Mouse (Mus musculus): ENCODE measurements around the gene Eral1.

Gene Eral1

DNA sequence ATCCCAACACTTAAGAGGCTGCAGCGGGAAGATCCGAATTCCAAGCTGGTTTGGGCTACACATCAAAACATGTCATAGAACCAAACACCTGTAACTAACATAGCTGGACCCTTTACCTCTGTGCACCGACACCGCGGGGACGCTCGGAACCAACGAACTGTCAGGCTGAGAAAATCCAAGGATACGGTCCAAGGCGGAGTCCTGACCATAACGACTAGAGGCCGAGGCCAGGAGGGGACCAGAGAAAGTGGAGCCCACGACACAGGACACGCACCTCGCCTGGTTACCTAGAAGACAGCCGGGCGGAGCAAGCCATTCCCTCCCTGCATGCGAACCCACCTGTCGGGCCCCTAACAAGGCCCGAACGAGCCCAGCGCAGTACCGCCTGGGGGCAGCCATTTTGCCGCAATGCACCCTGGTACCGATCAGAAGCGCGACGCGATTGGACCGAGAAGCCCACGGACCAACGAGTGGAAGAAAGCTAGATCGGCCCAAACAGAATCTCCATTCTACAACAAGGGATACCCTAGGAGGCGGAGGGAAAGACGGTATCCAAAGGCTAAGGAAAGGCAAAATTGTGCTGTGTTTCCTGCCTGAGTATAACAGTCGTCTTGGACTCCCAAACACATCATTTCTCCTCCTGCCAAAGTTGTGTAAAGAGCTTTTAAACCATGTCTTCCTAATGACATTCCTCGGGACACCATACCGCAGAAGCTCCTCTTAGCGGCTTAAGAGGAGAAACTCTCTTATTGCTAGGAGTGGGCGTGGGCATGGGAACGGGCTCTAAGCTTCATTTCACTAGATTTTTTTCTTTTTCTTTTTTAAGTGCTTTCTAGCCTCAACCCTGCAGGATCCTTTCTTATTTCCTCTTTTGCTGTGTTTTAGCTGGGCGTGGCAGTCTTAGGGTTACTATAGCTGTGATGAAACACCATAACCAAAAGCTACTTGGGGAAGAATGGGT lies at the start of gene Eral1:
Gene Eral1, minus strand, starts transcription at position 423 of the 961 bp plus-strand sequence.
- peak; percentile 94 for DNase-seq (ENCODE audit: low spot score)

DNA sequence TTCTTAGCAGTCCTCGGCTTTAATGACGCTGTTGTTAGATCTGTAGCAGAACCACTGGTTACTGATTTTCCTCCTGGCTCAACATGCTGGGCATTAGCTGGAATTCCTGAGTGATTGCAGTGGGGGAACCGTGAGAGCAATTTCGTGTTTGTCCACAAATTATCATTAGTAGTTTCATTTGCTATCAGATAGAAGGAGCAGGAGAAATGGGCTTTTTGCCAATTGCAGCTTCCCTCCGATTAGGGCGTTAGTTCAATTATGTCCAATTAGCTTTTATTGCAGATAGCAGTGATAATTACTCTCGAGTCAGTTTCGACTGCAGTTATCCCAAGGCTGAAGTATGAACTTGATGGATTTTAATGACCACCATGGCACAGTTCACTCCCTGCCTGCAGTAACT lies 49.3 kb upstream of the Eral1 start:
- DNase-seq (ENCODE audit: low spot score), result no peak

DNA sequence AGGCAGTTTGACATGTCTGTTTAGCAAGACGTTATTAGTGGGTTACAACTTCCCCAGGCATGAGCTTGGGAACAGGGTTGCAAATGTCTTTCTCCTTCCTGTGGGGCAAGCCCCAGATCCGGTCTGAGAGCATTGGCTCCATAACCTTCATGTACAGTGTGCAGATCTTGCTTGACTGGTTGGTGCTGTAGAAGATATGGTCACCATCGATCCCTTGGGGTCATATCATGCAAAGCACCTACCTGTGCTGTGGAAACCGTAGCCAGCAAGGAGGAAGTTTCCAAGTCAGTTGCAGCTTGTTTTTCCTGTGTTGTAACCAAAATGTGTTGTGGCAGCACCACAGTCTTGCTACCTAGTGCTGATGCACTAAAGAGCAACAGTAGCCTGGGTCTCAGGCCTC lies 46.6 kb upstream of the Eral1 start:
- DNase-seq (ENCODE audit: low spot score), result no peak

DNA sequence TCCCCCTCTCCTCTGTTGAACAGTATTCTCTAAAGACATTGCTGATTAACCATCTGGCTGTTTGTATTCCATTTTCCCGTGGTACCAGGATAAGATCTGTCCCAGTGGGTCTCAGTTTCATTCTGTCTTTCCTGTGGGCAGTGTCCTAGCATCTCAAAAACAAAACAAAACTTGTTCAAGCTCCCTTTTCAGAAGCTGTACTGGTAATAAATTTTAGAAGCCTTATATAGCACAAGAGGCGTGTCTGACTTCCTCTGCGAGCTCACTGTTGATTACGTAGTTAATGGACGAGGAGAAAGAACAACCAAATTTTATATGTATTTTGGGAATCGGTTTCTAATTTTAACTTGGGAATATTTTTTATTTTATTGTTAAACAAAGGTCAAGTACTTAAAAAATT lies 45.5 kb upstream of the Eral1 start:
- DNase-seq (ENCODE audit: low spot score), result no peak

DNA sequence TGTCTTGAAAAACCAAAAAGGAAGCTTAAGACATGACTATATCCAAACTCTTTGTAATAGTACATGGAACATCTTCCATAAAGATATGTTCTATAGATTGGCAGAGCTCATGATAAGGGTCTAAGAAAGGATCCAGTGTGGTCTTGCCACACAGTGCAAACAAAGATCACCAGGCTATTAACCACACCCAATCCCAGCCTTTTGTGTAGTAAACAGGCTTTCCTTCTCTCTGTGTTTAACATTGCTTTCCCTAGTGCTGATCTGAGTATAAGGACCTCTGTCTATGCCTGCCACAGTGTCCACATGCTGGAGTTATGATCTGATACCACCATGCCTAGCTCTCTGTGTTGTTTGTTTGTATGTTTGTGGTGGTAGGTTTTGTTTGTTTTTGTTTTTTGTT lies 43.6 kb upstream of the Eral1 start:
- no peak for DNase-seq (ENCODE audit: low spot score)

DNA sequence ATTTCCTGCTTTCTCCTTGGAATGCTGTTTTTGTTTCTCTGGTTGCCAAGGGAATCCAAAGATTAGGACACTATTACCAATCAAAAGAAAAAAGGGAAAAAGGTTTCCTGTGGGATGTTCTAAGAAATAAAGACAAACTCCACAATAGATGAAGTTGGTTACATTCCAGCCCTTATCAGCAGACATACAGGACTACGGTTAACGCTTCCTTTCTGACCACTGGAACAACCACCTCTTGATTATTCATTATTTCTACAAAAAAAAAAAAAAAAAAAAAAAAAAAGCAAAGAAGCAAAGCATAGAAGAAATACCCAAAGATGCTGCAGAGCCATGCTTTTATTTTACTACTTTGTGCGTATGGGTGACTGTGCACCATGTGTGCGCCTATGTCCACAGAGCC lies 42.6 kb upstream of the Eral1 start:
- no peak for DNase-seq (ENCODE audit: low spot score)

DNA sequence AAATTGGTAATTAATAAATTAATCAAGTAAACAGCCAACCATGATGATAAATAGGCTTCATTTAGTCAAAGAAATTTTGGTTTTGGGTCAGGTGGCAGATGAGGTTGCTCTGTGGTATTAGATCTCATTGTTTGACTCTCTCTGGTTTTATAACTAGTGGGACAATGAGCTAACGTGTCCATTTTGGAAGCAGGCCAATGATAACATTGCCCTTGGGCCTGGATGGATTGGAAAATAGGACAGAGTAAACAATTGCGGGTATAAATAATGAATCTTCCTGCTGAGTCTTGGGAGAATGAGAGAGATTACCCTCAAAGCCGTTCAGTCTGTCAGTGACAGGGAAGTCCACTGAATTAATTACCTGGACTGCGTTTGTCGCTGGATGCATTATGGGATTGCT lies 41.0 kb upstream of the Eral1 start:
- no peak for DNase-seq (ENCODE audit: low spot score)

DNA sequence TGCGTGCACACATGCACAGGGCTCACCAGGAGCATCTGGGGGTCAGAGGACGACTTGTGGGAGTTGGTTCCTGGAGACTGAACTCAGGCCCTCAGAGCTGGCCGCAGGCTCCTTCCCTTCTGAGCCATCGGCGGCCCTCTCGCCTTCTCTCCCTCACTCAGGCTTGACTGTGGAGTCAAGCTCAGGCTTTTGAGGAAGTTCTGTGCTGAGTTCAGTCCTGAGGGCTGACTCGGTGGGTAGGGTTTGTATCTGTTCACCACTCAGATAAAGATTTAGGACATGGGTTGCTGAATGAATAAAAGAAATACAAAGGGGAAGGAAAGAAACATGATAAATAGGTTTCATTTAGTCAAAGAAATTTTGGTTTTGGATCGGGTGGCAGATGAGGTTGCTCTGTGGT lies 39.7 kb upstream of the Eral1 start:
- DNase-seq (ENCODE audit: low spot score), result no peak

DNA sequence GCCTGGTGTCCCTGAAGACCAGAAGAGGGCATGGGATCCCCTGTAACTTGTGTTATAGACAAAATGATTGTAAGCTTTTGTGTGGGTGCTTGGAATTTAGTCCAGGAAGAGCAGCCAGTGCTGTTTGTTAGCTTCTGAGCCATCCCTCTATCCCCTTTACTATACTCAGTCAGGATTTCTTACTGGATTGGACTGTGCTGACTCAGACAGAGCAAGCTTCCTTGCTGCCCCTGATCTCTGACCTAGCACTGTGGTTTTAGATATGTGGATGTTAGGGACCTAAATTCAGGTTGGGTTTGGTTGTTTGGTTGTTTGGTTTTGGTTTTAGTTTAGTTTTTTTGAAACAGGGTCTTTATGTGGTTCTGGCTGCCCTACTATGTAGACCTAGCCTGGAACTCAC lies 38.3 kb upstream of the Eral1 start:
- no peak for DNase-seq (ENCODE audit: low spot score)

DNA sequence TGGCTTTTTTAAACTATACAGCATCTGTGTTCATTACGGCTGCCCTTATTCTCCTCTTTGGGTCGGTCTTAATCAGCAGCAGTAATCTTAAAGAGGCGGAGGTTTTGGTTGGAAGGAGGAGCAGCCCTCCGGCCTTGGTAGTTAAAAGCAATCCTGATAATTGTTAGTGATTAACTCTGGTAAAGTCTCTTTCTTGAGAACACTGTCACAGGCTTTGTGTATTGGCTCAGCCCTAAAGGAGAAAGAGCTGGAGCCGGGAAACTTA lies 35.9 kb upstream of the Eral1 start:
- DNase-seq (ENCODE audit: low spot score), result peak; percentile 23

DNA sequence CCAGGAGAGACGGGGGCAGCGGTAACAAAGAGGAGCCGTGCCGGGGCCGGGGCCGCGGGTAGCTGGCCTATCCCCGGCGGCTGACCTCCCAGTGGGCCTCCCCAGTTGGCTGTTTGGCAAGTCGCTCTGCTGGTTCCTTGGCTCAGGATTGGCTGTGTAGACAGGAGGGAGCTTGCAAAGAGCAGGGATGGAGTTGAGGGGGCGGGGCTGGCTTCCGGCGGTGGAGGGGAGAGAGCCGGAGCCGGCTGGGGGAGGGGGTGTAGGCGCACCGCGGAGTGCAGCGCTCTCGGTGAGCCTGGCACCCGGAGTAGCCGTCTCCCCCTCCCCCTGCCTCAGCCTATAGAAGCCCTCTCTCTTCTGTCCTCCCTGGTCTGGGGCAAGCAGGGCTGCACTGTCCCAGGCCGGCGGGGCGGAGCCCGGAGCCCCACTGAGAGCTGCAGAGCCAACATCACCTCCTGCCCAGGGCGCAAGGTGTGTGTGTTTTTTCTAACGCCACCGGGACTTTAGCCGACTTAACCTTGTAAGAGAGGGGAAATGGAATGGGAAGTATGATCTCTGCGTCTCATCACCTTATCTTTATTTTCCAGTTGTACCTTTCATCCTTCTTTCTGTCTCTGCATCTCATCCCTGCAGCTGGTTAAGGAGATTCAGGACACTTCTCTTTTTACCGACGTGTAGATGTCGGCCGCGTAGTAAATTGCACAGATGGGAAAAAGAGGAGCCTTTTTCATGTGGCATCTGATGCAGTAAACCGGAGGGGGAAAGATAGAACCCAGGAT lies 35.4 kb upstream of the Eral1 start:
- peak; percentile 98 for DNase-seq (ENCODE audit: low spot score)

DNA sequence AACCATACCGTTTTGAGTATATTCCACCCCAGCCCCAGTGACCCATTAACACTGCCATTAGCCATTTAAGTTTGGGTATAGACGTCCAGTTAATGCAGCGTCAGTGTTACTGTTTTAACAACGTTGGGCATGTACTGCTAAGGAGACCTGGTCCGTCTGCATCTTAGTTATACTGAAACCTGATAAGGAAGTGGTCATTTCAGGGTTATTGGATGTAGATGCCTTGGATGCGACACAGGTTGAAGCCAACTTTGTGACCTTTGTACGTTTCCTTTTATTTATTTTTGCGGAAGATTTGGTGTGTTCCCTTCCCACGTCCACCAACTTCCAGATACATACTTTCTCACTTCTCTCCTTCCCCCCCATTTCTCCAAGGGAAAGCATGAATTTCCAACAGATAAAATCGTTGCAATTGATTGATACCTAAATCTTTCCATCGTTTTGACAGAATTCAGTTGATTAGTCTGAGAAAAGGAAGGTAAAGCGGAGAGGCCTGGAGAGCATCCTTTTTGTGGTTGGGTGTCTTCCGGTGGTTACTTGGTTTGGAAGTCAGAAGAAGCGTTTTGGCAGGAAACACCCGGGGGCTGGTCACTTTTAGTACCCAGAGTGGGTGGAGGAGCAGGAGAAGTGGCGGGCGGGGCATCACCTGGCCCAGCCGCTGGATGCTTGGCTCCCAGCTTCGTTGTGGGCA lies 34.6 kb upstream of the Eral1 start:
- DNase-seq (ENCODE audit: low spot score), result no peak

DNA sequence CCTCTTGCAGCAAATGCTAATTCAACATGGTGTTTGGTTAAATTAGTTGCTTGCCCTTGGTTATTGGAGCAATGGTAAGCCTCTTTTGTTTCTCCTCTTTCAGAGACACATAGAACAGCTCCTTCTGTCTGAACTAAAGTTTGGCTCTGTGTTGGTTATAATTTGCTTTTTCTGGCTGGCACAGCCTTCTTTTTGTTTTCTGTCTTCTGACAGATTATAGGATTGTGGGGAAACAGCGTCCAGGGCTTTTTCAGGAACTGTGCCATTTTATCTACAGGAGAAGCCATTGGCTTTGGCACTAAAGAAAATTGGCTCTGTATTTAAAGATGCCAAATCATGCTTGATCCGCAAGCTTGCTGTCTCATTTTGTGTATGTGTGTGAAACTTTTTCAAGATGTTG lies 33.4 kb upstream of the Eral1 start:
- no peak for DNase-seq (ENCODE audit: low spot score)

DNA sequence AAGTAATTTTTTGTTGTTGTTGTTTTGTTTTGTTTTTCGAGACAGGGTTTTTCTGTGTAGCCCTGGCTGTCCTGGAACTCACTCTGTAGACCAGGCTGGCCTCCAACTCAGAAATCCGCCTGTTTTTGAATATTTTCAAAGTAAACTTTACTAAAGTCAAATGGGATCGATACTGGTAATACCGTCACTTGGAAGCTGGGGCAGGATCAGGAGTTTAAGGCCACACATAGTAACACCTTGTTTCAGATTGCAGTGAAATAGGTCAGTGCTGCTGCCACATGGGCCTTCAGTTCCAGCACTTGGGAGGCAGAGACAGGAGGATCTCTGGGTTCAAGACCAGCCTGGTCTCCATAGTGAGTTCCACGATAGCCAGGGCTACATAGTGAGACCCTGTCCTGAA lies 24.3 kb upstream of the Eral1 start:
- no peak for DNase-seq (ENCODE audit: low spot score)

DNA sequence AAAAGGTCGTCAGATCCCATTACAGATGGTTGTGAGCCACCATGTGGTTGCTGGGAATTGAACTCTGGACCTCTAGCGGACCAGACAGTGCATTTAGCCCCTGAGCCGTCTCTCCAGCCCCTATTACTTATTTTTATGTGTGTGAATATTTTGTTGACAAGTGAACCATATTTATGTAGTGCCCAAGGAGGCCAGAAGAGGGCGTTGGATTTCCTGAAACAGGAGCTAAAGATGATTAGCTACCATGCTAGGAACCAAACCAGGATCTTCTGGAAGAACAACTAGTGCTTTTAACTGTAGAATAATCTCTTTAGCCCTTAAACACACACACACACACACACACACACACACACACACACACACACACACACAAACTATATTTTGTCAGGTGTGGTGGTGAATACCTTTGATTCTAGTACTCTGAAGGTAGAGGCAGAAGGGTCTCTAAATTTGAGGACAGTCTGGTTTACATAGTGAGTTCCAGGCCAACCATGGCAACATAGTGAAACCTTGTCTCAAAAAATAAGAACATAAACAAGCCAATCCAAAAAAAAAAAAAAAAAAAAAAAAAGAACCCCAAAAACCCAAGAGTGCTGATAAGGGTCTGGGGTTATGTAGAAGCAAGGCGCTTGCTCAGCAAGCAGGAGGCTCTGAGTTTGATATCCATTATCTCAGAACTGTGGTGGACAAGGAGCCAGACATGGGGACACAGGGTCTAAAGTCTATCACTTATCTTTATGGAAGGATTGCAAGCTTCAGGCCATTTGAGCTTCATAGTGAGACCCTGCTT lies 23.0 kb upstream of the Eral1 start:
- peak; percentile 28 for DNase-seq (ENCODE audit: low spot score)

DNA sequence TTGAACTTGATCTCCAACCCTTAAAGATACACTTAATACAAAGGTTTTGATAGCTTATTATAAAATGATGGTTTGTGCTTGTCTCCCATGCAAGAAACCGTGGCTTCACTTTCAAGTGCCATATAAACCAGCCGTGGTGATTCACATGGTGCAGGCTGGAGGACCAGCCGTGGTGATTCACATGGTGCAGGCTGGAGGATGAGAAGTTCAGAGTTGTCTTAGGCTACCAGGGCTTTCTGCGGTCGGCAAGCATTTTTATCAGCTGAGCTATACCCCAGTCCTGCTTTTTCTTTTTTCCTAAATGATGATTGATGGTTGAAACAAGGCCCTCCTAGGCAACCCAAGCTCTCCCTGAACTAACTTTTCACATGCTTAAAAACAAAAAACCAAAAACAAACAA lies 22.0 kb upstream of the Eral1 start:
- DNase-seq (ENCODE audit: low spot score), result no peak

DNA sequence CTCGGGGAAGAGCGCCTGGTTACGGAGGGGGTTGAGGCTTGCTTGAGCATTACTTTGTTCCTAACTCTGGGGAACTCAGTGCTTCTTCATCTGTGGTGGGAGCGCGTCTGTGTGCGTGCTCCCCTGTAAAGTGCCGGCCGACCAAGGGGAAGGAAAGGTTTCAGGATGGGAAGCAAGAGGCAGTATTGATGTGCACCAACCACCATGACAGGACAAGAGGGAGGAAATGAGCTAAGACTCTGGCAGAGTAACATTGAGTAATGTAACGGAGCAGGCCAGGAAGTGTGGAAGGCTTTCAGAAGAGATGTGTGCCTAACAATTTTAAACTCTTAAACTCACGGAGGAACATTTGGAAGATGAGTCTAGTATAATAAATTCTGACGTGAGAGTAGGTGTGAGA lies 20.6 kb upstream of the Eral1 start:
- DNase-seq (ENCODE audit: low spot score), result no peak

DNA sequence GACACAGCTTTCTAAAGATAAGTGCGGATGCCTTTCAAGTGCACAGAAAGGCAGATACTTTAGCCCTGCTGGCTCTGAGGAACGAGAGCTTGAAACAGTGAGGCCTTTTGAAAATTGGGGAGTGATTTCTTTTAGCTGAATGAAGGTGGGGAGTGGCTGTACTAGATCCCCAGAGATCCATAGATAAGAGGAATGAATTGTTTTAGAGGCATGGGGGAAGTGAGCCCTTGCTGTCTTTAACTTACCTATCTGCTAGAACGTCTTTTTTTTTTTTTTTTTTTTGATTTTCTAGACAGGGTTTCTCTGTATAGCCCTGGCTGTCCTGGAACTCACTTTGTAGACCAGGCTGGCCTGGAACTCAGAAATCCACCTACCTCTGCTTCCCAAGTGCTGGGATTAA lies 16.9 kb upstream of the Eral1 start:
- DNase-seq (ENCODE audit: low spot score), result no peak

DNA sequence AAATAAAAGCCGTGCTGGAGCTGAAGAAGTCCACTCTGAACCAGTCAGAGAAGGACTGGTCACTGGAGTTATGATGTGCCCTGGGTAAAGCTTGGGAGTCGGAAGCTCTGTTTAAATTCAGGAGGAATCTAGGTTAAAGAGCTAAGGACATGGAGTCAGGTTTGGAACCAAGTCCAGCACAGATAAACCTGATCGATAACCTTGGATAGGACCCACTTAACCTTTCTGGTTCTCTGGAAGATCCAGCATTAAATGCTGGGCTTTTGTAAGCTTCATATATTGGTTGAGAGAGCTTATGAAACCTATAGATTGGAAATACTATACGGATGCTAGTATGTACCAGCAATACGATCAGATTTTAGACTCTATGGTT lies 14.9 kb upstream of the Eral1 start:
- no peak for DNase-seq (ENCODE audit: low spot score)

DNA sequence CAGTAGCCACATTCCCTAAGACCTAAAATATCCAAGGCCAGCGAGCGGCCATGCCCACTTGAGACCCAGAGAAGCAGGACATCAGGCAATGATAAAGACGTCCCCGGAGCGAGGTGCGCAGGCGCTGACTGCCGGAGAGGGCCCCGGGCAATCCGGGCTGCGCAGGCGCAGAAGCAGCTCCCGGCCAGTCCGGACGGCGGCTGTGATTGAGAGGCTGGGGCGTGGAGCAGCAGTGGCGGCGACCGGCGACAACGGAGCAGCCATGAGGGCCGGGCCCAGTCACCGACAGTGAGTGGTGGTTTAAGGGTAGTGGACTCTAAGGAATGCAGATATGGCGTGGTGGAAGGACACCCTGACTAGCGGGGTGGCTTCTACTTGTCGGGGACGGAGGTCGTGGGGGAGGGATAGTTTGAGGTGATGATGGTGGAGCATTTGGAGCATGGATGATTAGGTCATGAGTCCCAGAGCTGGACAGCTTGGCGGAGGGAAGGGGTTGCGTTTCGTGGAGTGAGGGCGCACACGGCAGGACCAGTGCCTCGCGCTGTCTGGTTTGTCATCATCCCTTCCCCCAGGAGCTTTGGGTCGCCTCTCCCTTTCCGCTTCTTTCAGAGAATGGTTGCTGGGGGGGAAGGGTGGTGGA lies 14.4 kb upstream of the Eral1 start, which contains the start of gene Fam222b:
Gene Fam222b, plus strand, starts transcription at position 157 of the 640 bp plus-strand sequence.
- DNase-seq (ENCODE audit: low spot score), result peak; percentile 94

DNA sequence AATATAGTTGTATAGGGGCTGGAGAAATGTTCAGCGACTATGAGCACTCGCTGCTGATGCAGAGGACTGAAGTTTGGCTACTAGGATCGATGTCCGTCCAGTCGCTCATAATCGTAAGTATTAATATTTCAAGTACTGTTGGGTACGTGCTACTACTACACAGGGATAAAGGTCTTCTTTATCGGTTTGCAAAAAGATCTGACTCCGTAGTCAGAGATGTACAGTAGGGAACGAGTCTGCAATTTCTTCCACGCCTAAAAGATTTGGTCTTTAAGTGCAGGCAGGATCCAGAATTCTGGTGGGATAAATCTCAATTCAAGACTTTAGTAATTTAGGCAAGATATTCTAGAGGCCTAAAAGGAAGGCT lies 13.9 kb upstream of the Eral1 start:
- DNase-seq (ENCODE audit: low spot score), result no peak

Measured in embryo, embryonic 10.5 days (tissue).